Mouse (Mus musculus): ENCODE measurements around the gene Eef1akmt2.

DNA sequence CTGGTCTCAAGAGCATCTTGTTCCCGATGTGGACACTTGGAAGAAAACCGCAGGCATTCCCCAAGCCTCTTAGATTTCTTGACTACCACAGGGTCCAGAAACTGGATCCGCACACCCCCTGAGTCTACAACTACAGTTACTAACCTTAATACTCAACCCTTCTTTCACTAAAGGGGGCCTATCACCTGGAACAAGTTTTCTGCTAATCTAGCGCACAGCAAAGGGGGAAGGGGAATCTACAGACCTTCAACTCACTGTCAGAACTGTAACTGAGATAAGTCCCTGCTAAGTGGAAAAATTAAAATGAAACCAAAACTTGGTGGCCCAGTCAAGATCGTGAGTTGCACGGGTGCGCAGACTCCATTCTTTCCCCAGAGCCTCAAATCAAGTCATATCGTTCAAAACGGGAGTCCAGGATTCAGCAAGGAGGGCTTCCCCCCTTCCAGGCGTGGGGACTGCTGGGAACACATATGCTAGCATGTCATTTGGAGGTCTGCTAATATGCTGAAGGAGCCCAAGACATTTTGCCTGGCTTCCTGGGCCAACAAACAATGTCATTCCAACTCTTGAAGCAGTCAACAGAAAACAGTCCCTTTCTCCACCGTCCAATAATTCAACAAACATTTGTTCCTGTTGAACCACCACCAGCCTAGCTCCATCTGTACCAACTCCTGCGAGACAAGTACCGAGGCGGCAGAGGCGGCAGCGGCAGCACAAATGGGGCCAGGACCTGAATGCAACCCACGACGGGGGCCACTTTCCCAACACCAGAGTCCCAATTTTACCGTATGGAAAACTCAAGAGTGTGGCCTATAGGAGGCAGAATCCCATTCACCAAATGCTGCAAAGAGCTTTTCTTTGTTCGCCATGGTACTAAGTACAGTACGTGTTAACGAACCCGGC, 40.5 kb downstream of the Eef1akmt2 start:
- TF ChIP-seq POLR2A (IDR thresholded peaks at IDR 0.05; ENCODE audit: borderline replicate concordance, extremely low read depth, low read depth, low read length) (no peak), CTCF (IDR thresholded peaks at IDR 0.05; ENCODE audit: insufficient read depth, low read length) (no peak)
